Mouse (Mus musculus): ENCODE measurements around the gene Olfr1239.

The Olfr1239 gene

GRCm38 (mm10) chr2:89420307-89420706 is at the start of gene Olfr1239:
TSS of gene Olfr1239 (minus strand) at chr2:89420407.
- in situ Hi-C loops (cut with MseI, MboI), result no loop called here

GRCm38 (mm10) chr2:89442900-89443299 is 22.7 kb upstream of the Olfr1239 start, which contains the start of gene Olfr1240:
TSS of gene Olfr1240 (minus strand) at chr2:89443000.
- in situ Hi-C loops (cut with MseI, MboI), result no loop called here

DNA sequence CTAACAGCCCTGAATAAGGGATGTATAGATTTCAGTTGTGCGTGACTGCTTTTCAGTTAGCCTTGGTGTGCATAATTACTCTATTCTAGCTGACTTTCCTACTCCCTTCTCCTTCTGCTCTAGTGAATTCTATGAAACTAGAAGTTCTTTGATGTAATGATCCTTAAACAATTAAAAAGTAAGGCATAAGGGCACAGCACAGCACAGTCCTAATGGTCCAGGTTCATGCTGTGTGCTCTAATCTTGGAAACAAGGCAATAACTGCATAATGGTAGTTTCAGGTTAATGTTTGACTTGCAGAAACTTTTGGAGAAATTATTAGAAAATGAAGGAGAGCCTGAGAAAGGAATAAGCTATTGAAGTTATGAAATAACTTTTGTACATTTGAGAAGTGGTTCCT is 5.7 kb downstream of the Olfr1239 start:
- in situ Hi-C loops (cut with MseI, MboI), result no loop called here

DNA sequence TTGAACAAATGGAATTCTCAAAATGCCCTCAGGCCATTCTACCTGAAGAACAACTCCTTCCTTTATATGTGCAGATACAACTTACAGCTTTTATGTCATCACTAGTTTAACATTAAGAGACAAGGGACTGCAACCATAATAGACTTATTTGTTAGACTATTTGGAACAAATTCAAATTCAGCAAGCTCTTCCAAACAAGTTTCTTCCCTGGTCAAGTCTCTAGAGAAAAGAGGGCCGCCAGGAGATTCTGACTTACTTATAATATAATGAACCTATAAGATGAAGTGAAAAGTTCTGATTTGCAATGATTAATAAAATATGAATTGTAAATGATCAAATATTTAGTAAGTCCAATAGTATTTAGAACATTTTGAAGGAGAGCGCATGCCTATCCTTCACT is 10.6 kb downstream of the Olfr1239 start, which contains the start of gene Olfr1238:
Olfr1238 (minus strand) TSS at position 101 of the 400 bp plus-strand sequence.
- in situ Hi-C loops (cut with MseI, MboI), result no loop called here

DNA sequence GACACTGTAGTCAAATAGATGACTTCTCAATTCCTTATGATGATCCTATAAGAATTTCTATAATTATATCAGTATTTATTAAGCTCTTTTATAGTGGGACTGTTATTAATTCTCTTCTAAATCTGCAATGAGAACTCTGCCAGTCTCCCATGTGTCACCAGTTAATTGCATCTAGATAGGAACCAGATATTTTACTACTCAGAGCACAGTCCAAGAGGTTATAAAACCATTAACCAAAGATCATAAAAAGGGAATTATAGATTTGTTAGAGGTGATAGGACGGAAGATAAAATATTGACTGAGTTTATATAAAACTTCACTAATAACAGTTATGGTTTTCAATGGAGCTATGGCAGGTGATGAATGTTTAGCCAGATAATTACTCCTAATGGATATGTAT is 19.3 kb downstream of the Olfr1239 start:
- in situ Hi-C loops (cut with MseI, MboI), result no loop called here

All from mouse trophoblast stem cell (cell line).